9 mouse cellular contexts compared by ENCODE assay signal in genomic region chr2:152411471-152411870, GRCm38 (mm10). TPM values are rescaled to one million over a fixed set of nuclear protein-coding genes. Genes with fewer than 3 reads are reported as not detected.
DNase-seq lines count a peak whose midpoint lies in the region; ATAC-seq and TF ChIP-seq lines count a peak whose summit lies in the region.
"Had no signal": no experiment of that assay in that cellular context is flagged by ENCODE, and none has a peak within 500 bp of the region (broad histone marks: within the 10 kb centered on the region; RNA-seq: fewer than 3 reads in every experiment).

No protein-coding gene starts in this region.

- H3K9me3 ChIP-seq in lung, embryonic 15.5 days: no peaks in the 10 kb centered on the region
- peaks cover 8% of the 10 kb centered on the region; the same call in 1 of the 2 replicates for H3K9me3 ChIP-seq in limb, embryonic 12.5 days
- H3K9me3 ChIP-seq in stomach, embryonic 14.5 days (ENCODE audit: control insufficient read depth, low read depth, low read length): no peaks in the 10 kb centered on the region

- TF ChIP-seq CTCF in lung, adult 2 months (IDR thresholded peaks at IDR 0.05; ENCODE audit: insufficient read depth, low read length): no peak

- DNase-seq in adrenal gland, adult (ENCODE audit: inconsistent age in 2 of 2, low spot score in 1 of 2): peak; percentile 6 to 44
- DNase-seq in adrenal gland, adult 8-10 months: no peak
- no peak for DNase-seq in lung, adult 2 months
- DNase-seq in urinary bladder, postnatal 4 days (ENCODE audit: low spot score in 2 of 2): no peak
- DNase-seq in thymus, postnatal 36 days: no peak

- no peaks in the 10 kb centered on the region for H3K27me3 ChIP-seq in lung, embryonic 15.5 days
- H3K27me3 ChIP-seq in limb, embryonic 12.5 days: no peaks in the 10 kb centered on the region
- no peaks in the 10 kb centered on the region for H3K27me3 ChIP-seq in stomach, embryonic 14.5 days (ENCODE audit: control insufficient read depth, insufficient read depth, low read length)

- no peaks in the 10 kb centered on the region for H3K36me3 ChIP-seq in lung, embryonic 15.5 days
- H3K36me3 ChIP-seq in limb, embryonic 12.5 days: no peaks in the 10 kb centered on the region
- no peaks in the 10 kb centered on the region for H3K36me3 ChIP-seq in stomach, embryonic 14.5 days (ENCODE audit: control insufficient read depth, insufficient read depth, low read length)

- H3K4me2 ChIP-seq in lung, embryonic 15.5 days: peak overlapping the region; percentile 82
- H3K4me2 ChIP-seq in limb, embryonic 12.5 days: peak overlapping the region; percentile 95
- H3K4me2 ChIP-seq in stomach, embryonic 14.5 days (replicated peaks; ENCODE audit: low read depth, low read length): peak overlapping the region; percentile 92

- peak overlapping the region; percentile 99 for H3K27ac ChIP-seq in lung, embryonic 15.5 days
- peak overlapping the region; percentile 99 for H3K27ac ChIP-seq in limb, embryonic 12.5 days
- H3K27ac ChIP-seq in stomach, embryonic 14.5 days (ENCODE audit: low read length): peak overlapping the region; percentile 99

- TF ChIP-seq POLR2A in lung, adult 2 months (IDR thresholded peaks at IDR 0.05; ENCODE audit: borderline replicate concordance, extremely low read depth, low read depth, low read length): no peak

- ATAC-seq in lung, embryonic 15.5 days (ENCODE audit: borderline replicate concordance, extremely low read depth, low FRiP score, low TSS enrichment): no peak
- no peak for ATAC-seq in limb, embryonic 12.5 days (ENCODE audit: insufficient number of reproducible peaks, insufficient read depth, low FRiP score, low TSS enrichment, low read depth)
- ATAC-seq in stomach, embryonic 14.5 days (ENCODE audit: insufficient number of reproducible peaks, insufficient read depth, low FRiP score, low read depth): no peak

- WGBS in lung, embryonic 15.5 days: 5% methylated on average over 7 of the region's 7 CpGs
- 50% methylated on average over 7 of the region's 7 CpGs for WGBS in lung, adult 2 months
- WGBS in limb, embryonic 12.5 days: 2% methylated on average over 7 of the region's 7 CpGs
- WGBS in stomach, embryonic 14.5 days: 6% methylated on average over 7 of the region's 7 CpGs

- peak overlapping the region; percentile 94 for H3K9ac ChIP-seq in lung, embryonic 15.5 days
- H3K9ac ChIP-seq in limb, embryonic 12.5 days (replicated peaks): peak overlapping the region; percentile 99
- H3K9ac ChIP-seq in stomach, embryonic 14.5 days (replicated peaks; ENCODE audit: low read depth, low read length): peak overlapping the region; percentile 99; the same call in 1 of the 2 replicates

- peaks cover 37% of the 10 kb centered on the region for H3K4me1 ChIP-seq in lung, embryonic 15.5 days
- peaks cover 6% of the 10 kb centered on the region; the same call in 1 of the 2 replicates for H3K4me1 ChIP-seq in lung, adult 2 months (ENCODE audit: control insufficient read depth, insufficient read depth, low read length)
- H3K4me1 ChIP-seq in limb, embryonic 12.5 days (replicated peaks): peaks cover 43% of the 10 kb centered on the region
- peaks cover 31% of the 10 kb centered on the region for H3K4me1 ChIP-seq in stomach, embryonic 14.5 days (ENCODE audit: control insufficient read depth, insufficient read depth, low read length)

- H3K4me3 ChIP-seq in lung, embryonic 15.5 days: peak overlapping the region; percentile 81
- H3K4me3 ChIP-seq in lung, adult 2 months (replicated peaks; ENCODE audit: extremely low read depth, low read depth, low read length): no peak overlapping the region
- H3K4me3 ChIP-seq in limb, embryonic 12.5 days (replicated peaks): peak overlapping the region; percentile 89
- H3K4me3 ChIP-seq in stomach, embryonic 14.5 days (ENCODE audit: low read depth, low read length): peak overlapping the region; percentile 85

RNA-seq across cellular contexts. Expression of gene Zcchc3, which starts 3.4 kb away (rescaled TPM):
- total RNA-seq in adrenal gland, adult 8-10 months (2022): 10 to 100 TPM in 1 of 4 experiments, 1 to 10 TPM in 3; 7.9 to 11.2 (median 9.2) TPM
- 37.7 and 40.5 TPM in 2 replicates for polyA plus RNA-seq in lung, embryonic 15.5 days (2015; fragmentation: Nextera tagmentation; extraction: Ambion mirVana)
- polyA plus RNA-seq in lung, adult 2 months (2012; rRNA removed): 5.1 and 5.8 TPM in 2 replicates
- polyA plus RNA-seq in limb, embryonic 12.5 days (2016; fragmentation: Nextera tagmentation; extraction: Ambion mirVana): 74.1 and 76.6 TPM in 2 replicates
- 41.0 and 43.5 TPM in 2 replicates for polyA plus RNA-seq in stomach, embryonic 14.5 days (2014; fragmentation: Nextera tagmentation; extraction: Ambion mirVana)

RNA-seq across cellular contexts. Expression of gene 6820408C15Rik, which starts 3.9 kb away (rescaled TPM):
- total RNA-seq in adrenal gland, adult 8-10 months (2022): under 1 TPM; 0.32 to 0.51 (median 0.42) TPM
- polyA plus RNA-seq in lung, embryonic 15.5 days (2015; fragmentation: Nextera tagmentation; extraction: Ambion mirVana): 3.0 and 3.1 TPM in 2 replicates
- 8.1 and 8.5 TPM in 2 replicates for polyA plus RNA-seq in lung, adult 2 months (2012; rRNA removed)
- 0.24 and 0.59 TPM in 2 replicates for polyA plus RNA-seq in limb, embryonic 12.5 days (2016; fragmentation: Nextera tagmentation; extraction: Ambion mirVana)
- polyA plus RNA-seq in stomach, embryonic 14.5 days (2014; fragmentation: Nextera tagmentation; extraction: Ambion mirVana): 0.33 and 0.69 TPM in 2 replicates

RNA-seq across cellular contexts. Expression of gene Sox12, which starts 13.6 kb away (rescaled TPM):
- total RNA-seq in adrenal gland, adult 8-10 months (2022): 10 to 100 TPM in 3 of 4 experiments, 1 to 10 TPM in 1; 9.9 to 16.8 (median 12.6) TPM
- polyA plus RNA-seq in lung, embryonic 15.5 days (2015; fragmentation: Nextera tagmentation; extraction: Ambion mirVana): 10.5 and 11.3 TPM in 2 replicates
- 5.6 and 5.8 TPM in 2 replicates for polyA plus RNA-seq in lung, adult 2 months (2012; rRNA removed)
- 15.6 and 16.8 TPM in 2 replicates for polyA plus RNA-seq in limb, embryonic 12.5 days (2016; fragmentation: Nextera tagmentation; extraction: Ambion mirVana)
- 13.6 and 15.7 TPM in 2 replicates for polyA plus RNA-seq in stomach, embryonic 14.5 days (2014; fragmentation: Nextera tagmentation; extraction: Ambion mirVana)

RNA-seq across cellular contexts. Expression of gene Nrsn2, which starts 35.0 kb away (rescaled TPM):
- total RNA-seq in adrenal gland, adult 8-10 months (2022): 10 to 100 TPM in 1 of 4 experiments, 1 to 10 TPM in 3; 5.3 to 11.3 (median 8.1) TPM
- polyA plus RNA-seq in lung, embryonic 15.5 days (2015; fragmentation: Nextera tagmentation; extraction: Ambion mirVana): 0.14 and 0.36 TPM in 2 replicates
- 0.17 TPM in 1 of 2 replicates, not detected in the other for polyA plus RNA-seq in lung, adult 2 months (2012; rRNA removed)
- 2.2 and 3.0 TPM in 2 replicates for polyA plus RNA-seq in limb, embryonic 12.5 days (2016; fragmentation: Nextera tagmentation; extraction: Ambion mirVana)
- polyA plus RNA-seq in stomach, embryonic 14.5 days (2014; fragmentation: Nextera tagmentation; extraction: Ambion mirVana): 2.2 and 3.8 TPM in 2 replicates

RNA-seq across cellular contexts. Expression of gene Defb23, which starts 52.9 kb away (rescaled TPM):
- total RNA-seq in adrenal gland, adult 8-10 months (2022): not detected
- polyA plus RNA-seq in lung, embryonic 15.5 days (2015; fragmentation: Nextera tagmentation; extraction: Ambion mirVana): not detected in 2 replicates
- polyA plus RNA-seq in lung, adult 2 months (2012; rRNA removed): not detected in 2 replicates
- not detected in 2 replicates for polyA plus RNA-seq in limb, embryonic 12.5 days (2016; fragmentation: Nextera tagmentation; extraction: Ambion mirVana)
- polyA plus RNA-seq in stomach, embryonic 14.5 days (2014; fragmentation: Nextera tagmentation; extraction: Ambion mirVana): not detected in 2 replicates
- total RNA-seq: adrenal gland, adult 2 months had no signal
- polyA plus RNA-seq: adrenal gland, adult 2 months had no signal

Comparison
In these comparisons a context has a peak if more than half of its experiments do, and no peak if none do; other contexts are left out.
1. DNase-seq: peak in adrenal gland, adult (2 of 2); none in adrenal gland, adult 8-10 months (single experiment), lung, adult 2 months (single experiment), urinary bladder, postnatal 4 days (0 of 2) and thymus, postnatal 36 days (0 of 2).
2. Peak in every context shown above with its lines, with median percentiles within 50 percentile points of each other: H3K27ac ChIP-seq, H3K4me2 ChIP-seq and H3K9ac ChIP-seq.